Mouse (Mus musculus): ENCODE measurements around the gene Frat2.
A peak's percentile ranks its signal among the peaks of the same experiment; 100 is the strongest.

Gene Frat2

DNA sequence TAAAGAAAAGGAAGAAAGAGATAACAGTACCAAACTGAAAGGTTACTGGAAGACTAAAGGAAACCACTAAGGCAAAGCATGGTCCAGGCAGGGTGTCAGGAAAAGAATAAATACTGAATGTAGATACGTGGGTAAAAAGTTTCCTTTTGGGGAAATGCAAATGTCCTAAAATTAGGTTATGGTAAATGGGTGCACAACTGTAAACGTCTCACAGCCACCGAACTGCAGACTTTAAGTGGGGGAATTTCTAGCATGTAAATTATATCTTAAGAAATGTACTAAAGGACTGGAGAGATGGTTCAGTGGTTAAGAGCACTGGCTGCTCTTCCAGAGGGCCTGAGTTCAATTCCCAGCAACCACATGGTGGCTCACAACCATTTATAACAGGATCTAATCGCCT is 29.2 kb downstream of the Frat2 start:
- DNase-seq (ENCODE audit: low spot score): no peak

DNA sequence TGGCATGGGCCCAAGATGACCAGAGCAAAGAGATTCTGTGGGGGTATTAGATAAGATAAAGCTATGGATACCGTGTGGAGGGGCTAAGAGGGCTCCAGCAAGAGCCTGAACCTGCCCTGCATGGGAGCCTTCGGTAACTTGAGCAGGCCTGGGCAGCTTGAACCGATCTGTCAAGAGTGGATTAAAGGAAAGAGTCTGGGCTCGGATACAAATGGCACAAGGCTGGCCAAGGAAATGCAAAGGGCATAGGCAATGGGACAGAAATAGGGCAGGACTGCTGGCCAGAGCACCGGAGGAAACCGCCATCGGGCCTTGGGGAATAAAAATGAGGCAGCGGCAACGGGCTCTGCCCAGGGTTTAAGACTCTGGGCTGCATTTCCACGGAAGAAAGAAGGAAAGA is 30.6 kb downstream of the Frat2 start:
- DNase-seq (ENCODE audit: low spot score): no peak

DNA sequence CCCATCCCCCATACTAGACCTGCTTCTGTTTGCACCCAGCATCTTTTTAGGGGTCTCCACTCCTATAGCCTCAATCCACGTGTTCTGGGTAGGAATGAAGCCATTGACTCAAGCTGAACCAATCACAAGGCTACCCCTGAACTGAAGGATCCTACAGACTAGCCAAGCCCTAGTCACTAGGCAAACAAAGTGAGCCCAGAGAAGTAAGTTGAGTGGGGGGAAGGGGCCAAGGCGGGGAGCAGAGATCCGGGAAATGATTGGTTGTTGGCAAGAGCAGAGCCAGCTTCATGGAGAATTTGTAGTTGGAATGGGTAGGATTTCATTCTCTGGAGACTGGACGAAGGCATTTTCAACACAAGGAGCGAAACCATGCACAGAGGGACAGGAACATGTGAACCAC is 31.0 kb downstream of the Frat2 start:
- DNase-seq (ENCODE audit: low spot score): no peak

DNA sequence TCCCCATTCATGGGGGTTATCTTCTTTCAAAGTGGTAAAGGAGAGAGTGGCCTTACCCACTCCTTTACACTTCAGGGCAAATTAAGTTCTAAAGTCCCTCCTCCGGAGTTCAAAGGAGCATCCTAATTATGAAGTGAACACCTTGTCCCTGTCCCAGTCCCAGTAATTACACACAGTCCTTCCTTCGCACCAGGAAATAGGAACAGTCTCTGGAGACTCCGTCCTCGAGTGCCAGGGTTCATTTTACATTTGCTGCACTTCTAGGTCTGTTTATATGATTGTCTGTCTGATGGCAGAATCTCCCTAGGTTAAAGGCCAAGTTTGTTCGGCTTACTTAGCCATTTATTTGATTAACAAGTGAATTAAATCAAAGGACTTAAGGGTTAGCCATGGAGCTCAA is 31.5 kb downstream of the Frat2 start:
- DNase-seq (ENCODE audit: low spot score): no peak

DNA sequence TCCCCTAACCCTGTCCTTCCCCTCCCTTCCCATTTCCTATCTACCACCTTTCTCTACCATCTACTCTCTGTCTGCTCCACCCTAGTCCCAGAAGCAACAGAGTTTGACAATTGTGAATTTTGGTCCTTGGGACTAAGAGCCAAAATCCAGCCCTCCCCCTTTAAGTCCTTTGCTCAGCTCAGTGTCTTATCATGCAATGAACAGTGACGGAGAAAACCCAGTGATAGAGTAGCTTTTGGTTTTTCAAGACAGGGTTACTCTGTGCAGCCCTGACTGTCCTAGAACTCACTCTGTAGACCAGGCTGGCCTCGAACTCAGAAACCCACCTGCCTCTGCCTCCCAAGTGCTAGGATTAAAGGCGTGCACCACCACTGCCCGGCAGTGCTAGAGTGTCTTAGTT is 34.6 kb downstream of the Frat2 start:
- DNase-seq (ENCODE audit: low spot score): no peak

DNA sequence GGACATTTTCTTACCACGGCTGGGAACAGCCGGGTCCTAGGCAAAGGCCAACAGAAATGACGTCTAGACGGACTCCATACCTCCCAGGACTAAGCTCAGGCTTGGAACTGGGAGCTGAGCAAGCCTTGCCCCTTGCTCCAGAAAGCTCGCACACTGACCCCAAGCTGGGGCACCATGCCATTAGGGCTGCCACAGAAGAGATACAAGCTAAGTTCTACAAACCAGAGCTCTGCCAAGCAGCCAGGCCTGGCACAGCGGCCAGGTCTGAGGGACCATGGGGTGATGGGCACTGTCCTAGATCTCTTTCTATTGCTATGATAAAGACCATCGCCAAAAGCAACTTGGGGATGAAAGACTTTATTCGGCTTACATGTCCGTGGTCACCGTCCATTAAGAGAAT is 35.4 kb downstream of the Frat2 start:
- no peak for DNase-seq (ENCODE audit: low spot score)

DNA sequence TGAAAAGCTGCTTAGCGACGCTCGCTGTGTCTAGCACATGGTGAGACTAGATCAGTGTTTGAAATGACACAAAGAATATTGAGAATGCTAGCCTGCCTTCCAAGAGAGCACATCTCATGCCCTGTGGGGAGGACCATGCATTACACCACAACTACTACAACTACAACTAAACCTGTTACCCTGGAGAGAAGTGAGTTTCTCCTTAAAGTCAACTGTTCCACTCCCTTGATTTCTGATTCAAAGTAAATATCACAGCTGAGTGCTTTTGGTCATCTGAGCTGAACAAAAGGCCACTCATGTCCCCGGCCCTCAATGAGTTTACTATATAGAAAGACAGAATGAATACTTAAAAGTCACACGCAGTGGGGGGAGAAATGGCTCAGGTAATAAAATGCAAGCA is 37.9 kb downstream of the Frat2 start:
- DNase-seq (ENCODE audit: low spot score): no peak

DNA sequence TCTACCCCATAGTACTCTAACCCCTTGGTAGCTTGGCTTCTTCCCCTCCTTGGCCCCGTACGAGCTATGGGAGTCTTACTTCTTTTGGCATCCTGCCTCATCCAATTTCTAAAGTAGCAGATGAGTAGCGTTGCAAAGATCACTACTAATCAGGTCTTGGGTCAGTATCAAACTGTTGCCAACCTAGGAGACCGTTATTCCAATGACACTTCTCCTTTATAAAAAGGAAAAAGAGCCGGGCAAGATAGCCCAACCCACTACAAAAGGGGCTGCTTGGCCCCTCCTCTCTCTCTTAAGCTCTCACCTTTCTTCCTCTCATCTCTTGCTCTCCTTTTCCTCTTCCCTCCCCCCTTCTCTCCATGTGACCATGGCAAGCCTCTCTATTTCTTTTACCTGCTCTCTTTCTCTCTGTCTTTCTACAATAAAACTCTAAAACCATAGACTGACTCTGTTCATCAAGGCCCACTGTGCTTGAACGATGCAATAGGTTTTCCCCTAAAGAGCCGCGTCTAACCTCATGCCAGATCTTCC is 39.8 kb downstream of the Frat2 start:
- DNase-seq (ENCODE audit: low spot score): no peak

DNA sequence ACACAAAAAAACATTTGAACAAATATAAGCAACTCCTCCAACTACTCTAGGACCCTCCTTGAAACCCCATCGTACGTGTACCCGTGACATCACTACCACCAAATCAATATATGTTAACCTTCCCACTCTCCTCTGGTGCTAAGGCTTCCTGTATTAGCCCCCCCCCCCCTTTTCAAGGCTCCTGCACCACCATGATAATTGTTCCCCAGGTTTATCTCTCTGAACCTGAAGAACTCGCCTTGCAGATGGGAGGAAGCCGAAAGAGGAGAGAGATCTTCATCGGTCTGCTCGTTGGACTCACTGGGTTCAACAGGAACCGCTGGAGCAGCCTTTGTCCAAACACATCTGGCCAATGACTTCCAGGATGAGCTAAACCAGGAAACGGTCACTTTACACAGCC is 40.4 kb downstream of the Frat2 start:
- no peak for DNase-seq (ENCODE audit: low spot score)

DNA sequence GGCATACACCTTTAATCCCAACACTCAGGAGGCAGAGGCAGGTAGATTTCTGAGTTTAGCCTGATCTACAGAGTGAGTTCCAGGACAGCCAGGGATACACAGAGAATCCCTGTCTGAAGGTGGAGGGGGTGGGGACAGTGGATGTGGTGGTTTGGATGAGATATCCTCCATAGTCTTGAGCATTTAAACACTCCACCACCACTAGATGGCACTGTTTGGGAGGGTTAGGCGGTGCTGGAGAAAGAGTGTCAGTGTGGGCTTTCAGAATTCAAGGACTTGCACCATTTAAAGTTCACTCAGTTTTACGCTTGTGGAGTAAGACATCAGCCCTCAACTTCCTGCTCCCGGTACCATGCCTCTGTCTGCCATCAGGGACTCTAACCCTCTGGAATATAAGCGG is 42.1 kb downstream of the Frat2 start:
- DNase-seq (ENCODE audit: low spot score): no peak

DNA sequence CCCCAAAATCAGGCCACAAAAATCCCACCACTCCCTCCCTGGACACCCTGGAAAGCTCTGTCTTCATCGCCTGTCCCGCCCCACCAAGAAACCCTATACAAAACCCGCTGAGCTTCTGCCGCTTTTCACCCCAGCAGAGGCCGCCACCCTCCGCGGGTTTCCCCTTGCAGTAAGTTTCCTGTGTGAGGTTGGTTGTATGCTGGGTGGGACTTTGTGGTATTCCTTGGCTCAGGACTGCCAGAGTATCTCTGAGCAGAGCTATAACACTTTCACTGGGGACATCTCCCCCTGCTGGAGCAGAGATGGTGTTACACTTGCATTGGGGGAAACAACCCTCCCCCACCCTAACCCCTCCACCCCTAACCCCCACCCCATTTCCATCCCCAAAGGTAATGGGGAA is 44.6 kb downstream of the Frat2 start:
- no peak for DNase-seq (ENCODE audit: low spot score)

DNA sequence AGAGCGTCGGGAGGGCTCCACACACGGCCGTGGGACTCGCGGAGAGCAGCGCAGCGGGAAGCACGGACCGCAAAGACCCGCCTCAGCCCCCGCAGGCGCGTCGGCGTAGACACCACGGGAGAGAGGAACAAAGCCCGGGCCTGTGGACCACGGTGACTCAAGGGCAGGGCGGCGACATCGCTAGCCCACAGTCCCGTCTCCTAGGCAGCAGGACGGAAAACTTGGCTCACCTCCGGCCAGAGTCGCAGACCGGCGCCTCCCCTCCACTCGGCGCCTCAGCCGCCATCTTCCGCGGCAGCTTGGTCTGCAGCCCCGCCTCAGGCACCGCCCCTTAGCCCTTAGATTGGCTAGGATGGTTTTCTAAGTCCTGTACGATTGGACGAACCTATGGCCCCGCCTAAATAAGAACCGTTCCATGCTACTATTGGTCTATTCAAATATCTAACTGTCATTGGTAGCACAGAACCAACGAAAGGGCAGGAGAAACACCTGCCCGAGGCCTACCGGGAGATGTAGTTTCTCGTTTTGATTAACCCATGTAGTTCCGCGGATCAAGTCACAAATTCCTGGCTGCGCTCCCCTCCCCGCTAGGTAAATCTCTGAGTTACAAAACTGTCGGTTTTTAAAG is 46.1 kb downstream of the Frat2 start, which contains the start of gene Arhgap19:
Arhgap19 (minus strand) TSS at position 306 of the 628 bp plus-strand sequence.
- peak; percentile 95 for DNase-seq (ENCODE audit: low spot score)

DNA sequence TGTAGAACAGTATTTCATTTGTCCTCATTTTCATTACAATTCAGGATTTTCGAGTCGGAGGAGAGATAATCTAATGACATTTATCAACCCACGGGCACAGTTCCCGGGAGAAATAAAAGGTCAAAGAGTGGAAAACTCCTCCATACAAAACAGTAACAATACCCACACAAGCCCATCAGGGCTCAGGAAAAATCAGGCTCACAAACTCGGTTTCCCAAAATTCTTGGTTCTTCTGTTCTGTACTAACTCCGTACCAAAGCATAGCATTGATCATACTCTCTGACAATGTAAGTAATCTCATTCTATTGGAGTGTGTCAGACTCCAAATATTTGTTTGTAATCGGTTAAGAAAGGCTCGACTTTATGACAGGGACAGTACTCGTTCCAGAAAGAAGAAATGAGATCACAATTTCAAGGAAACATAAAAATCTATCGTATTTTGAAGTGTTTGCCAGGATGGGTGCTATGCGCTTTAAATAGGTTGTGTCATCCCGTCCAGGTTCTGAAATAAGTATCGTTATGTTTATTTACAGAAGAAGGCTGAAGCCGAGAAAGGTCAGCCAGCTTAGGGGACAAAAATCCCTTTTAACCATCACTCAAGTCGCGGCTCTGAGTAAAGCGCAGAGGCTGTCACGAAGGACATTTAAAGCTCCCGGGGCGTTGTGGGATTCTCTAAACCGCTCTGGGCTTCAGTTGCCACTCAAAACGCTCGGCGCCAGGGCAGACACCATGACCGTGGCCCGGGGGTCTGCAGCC is 46.8 kb downstream of the Frat2 start:
- no peak for DNase-seq (ENCODE audit: low spot score)

DNA sequence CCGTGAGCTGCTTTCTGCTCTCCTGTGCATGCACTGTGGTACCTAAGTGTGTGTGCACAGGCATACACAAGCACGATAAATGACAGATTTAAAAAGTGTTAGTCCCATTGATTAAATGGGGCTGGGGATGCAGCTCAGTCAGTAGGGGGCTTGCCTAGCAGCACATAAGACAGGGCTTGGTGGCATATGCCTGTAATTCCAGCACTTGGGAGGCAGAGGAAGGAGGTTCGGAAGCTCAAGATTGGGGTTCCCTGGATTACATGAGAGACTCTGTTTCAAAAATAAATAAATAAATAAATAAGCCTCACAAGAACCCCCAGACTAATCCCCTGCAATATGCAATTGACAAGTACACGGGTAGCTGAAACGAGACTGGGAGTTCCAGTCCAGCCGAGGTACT is 47.5 kb downstream of the Frat2 start:
- DNase-seq (ENCODE audit: low spot score): no peak

DNA sequence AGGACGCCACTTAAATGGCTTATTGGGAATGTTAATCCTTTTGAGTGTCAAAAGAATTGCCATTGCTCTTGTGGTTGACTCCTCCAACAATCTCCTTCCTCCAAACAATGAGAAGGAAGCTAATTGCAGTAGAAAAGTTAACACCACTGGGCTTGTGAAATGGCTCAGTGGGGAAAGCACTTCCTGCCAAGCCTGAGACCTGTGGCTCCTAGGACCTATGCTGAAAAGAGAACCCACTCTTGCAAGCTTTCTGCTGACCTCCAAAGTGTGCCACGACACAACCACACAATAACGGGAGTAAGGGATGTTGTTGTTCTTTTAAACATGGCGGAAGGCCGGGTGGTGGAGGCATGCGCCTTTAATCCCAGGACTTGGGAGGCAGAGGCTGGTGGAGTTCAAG is 50.4 kb downstream of the Frat2 start:
- no peak for DNase-seq (ENCODE audit: low spot score)

DNA sequence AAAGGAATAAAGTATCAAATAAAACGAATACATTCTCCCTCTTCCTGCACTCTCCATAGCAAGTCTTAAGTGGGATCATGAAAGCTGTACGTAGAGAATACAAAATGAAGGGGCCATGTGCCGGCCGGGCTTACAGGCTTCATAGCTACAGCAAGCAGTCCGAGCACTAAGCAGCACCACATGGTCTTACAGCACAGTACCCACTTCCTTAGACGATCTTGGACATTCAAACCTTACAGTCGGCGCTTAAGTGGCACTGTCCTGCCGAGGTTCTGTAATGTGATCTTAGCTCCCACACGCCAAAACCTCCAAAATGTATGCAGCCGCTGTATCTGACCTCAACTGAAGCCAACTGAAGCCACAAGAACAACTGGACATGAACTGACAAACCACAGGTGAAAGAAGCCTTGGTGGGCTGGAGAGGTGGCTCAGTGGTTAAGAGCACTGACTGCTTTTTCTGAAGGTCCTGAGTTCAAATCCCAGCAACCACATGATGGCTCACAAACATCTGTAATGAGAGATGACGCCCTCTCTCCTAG is 51.1 kb downstream of the Frat2 start:
- DNase-seq (ENCODE audit: low spot score): no peak

DNA sequence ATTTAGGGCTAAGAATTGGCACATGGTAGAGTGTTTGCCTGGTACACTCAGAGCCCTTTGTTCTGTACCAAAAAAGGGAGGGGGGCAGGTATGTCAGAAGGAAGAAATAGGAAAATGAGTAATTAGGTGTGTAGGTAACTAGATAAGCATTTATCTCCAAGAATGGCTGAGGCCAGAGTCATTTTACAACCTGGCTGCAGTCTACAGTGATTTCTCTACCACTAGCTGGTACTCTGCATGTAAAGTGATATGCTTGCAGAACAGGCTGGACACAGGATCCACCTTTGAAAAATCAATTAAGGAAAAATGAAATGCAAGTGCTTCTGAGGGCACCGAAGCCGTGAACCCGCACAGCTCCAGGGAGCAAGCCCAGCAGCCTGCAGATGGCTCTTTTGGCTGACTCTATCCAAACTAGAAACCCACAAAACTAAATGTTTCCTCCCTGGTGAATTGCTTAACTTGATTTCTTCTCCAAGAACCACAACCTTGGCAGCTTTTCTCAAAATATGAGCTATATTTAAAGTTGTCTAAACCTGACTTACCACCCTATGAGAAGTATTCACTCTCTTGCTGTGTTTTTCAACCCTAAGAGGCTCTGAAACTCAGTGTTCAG is 51.7 kb downstream of the Frat2 start:
- DNase-seq (ENCODE audit: low spot score): no peak

All from left cerebral cortex, adult 11 months (tissue).